Mouse (Mus musculus) heart, postnatal 0 days (tissue): ENCODE measurements around the gene Ttc17.

Source experiments
- CTCF ChIP-seq: IDR thresholded peaks from 2 replicates; pipeline ENCODE4 v1.5.1; 2016; ENCODE audit warnings: antibody characterized with exemption, control low read depth, low read depth
- EP300 ChIP-seq: IDR thresholded peaks from 2 replicates; pipeline ENCODE4 v1.6.1; 2016; ENCODE audit warnings: antibody characterized with exemption, low read depth

DNA sequence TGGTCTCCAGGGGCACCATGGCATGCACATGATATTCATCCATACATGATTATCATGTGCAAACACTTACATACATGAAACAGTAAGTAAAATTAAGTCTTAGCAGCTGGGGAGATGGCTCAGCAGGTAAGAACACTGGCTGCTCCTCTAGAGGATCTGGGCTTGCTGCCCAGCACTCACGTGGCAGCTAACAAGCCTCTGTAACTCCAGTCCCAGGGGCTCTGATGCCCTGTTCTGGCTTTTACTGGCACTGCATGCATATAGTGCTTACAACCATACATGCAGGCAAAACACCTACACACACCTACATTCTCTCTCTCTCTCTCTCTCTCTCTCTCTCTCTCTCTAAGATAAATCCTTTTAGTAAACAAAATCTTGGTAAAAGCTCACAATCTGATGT, 65.7 kb downstream of the Ttc17 start:
- TF ChIP-seq CTCF (peak; percentile 38), EP300 (0 out of 2 replicates have a peak, but pooled peaks have one; percentile 26)
